Mouse (Mus musculus) stomach, postnatal 0 days (tissue): ENCODE measurements around the gene Dpy19l1.

Experiments used
- CTCF ChIP-seq: IDR thresholded peaks from 2 replicates; pipeline ENCODE4 v1.5.1; 2016; ENCODE audit warnings: antibody characterized with exemption, low read depth, mild to moderate bottlenecking, moderate library complexity
- EP300 ChIP-seq: optimal IDR thresholded peaks from 2 replicates; pipeline ENCODE3; 2016; ENCODE audit warnings: antibody characterized with exemption

GRCm38 (mm10) chr9:24387230-24387629 lies 115.7 kb downstream of the Dpy19l1 start:
- TF ChIP-seq CTCF, result no peak
- no peak for TF ChIP-seq EP300
